ENCODE assay signal across 30 mouse cellular contexts in the genomic region with DNA sequence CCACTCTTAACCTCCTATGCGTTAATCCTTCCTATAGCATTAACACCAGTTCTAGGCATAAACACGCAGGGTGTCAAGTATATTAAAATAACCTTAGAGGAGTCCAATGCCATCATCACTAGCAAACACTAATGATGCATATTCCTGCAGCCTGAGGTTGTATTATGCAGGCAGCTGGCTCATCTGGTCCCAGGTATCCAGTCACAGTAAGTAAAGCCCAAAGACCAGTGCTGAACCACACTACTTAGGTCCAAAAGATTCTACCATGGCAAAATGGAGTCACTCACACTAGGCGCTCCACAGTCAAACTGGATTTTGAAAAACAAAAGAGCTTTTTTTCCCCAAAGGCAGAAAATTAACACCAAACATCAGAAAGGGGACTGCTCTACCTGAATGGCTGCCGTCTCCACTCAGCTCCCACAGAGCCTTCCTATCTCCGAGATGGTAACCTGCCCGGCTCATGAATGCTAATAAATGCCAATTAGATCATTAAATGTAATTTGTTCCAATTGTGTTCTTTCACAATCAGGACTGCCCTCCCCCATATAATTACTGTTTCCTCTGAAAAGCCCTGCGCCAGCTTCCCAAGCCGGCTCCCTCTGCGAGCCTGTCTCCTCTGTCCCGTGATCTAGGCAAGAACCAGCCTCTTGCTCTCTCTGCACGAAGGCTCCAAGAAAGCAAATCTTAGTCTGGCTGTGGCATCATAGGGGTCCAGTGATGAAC. TPM values are rescaled to one million over a fixed set of nuclear protein-coding genes. Genes with fewer than 3 reads are reported as not detected.
DNase-seq lines count a peak whose midpoint lies in the region; ATAC-seq lines count a peak whose summit lies in the region.
"Had no signal": no experiment of that assay in that cellular context is flagged by ENCODE, and none has a peak within 500 bp of the region (broad histone marks: within the 10 kb centered on the region; RNA-seq: fewer than 3 reads in every experiment).

No protein-coding gene starts in this region.

- H3K36me3 ChIP-seq in hindbrain, embryonic 14.5 days (replicated peaks; ENCODE audit: control insufficient read depth, insufficient read depth): no peaks in the 10 kb centered on the region
- H3K36me3 ChIP-seq in hindbrain, embryonic 12.5 days: no peaks in the 10 kb centered on the region
- no peaks in the 10 kb centered on the region for H3K36me3 ChIP-seq in neural tube, embryonic 13.5 days
- no peaks in the 10 kb centered on the region for H3K36me3 ChIP-seq in forebrain, embryonic 15.5 days
- no peaks in the 10 kb centered on the region for H3K36me3 ChIP-seq in intestine, embryonic 16.5 days (ENCODE audit: control insufficient read depth, insufficient read depth, low read length)
- H3K36me3 ChIP-seq: heart, embryonic 12.5 days; kidney, embryonic 15.5 days; limb, embryonic 10.5 days; limb, embryonic 15.5 days; liver, embryonic 13.5 days had no signal

- no peak overlapping the region for H3K9ac ChIP-seq in hindbrain, embryonic 14.5 days
- no peak overlapping the region for H3K9ac ChIP-seq in hindbrain, embryonic 12.5 days
- no peak overlapping the region for H3K9ac ChIP-seq in neural tube, embryonic 13.5 days
- H3K9ac ChIP-seq in forebrain, embryonic 15.5 days (replicated peaks): no peak overlapping the region
- no peak overlapping the region for H3K9ac ChIP-seq in intestine, embryonic 16.5 days (ENCODE audit: low read depth, low read length)
- H3K9ac ChIP-seq: heart, embryonic 12.5 days; kidney, embryonic 15.5 days; limb, embryonic 15.5 days; liver, embryonic 13.5 days had no signal

- no peaks in the 10 kb centered on the region for H3K9me3 ChIP-seq in hindbrain, embryonic 14.5 days (ENCODE audit: control insufficient read depth, low read length)
- no peaks in the 10 kb centered on the region for H3K9me3 ChIP-seq in hindbrain, embryonic 12.5 days (replicated peaks)
- no peaks in the 10 kb centered on the region for H3K9me3 ChIP-seq in neural tube, embryonic 13.5 days
- no peaks in the 10 kb centered on the region for H3K9me3 ChIP-seq in forebrain, embryonic 15.5 days
- H3K9me3 ChIP-seq in intestine, embryonic 16.5 days (ENCODE audit: control insufficient read depth, low read length): no peaks in the 10 kb centered on the region
- H3K9me3 ChIP-seq: heart, embryonic 12.5 days; kidney, embryonic 15.5 days; limb, embryonic 10.5 days; limb, embryonic 15.5 days; liver, embryonic 13.5 days had no signal

- no peak for DNase-seq in hindbrain, embryonic 14.5 days (ENCODE audit: low spot score)
- no peak for DNase-seq in neural tube, embryonic 10.5 days (ENCODE audit: extremely low spot score, low spot score)
- no peak for DNase-seq in left cerebral cortex, postnatal 10 days (ENCODE audit: extremely low spot score in 1 of 2, low spot score in 2 of 2)
- DNase-seq: adrenal gland, postnatal 14 days; cerebellum, adult 11-12 months; cerebellum, postnatal 10 days; gastrocnemius, postnatal 25 days; heart, adult 18-20 months; heart, postnatal 4 days; kidney, adult 11 months; kidney, postnatal 25 days; liver, embryonic 13.5 days; lung, adult 18-20 months; midbrain, embryonic 14.5 days; right cerebral cortex, postnatal 25 days; thymus, adult 18-20 months; thymus, postnatal 25 days had no signal

- H3K27ac ChIP-seq in hindbrain, embryonic 14.5 days: peak overlapping the region; percentile 1; the same call in 1 of the 2 replicates
- H3K27ac ChIP-seq in hindbrain, embryonic 12.5 days: no peak overlapping the region
- peak overlapping the region; percentile 56 for H3K27ac ChIP-seq in neural tube, embryonic 13.5 days (replicated peaks)
- H3K27ac ChIP-seq in forebrain, embryonic 15.5 days (replicated peaks): no peak overlapping the region
- no peak overlapping the region for H3K27ac ChIP-seq in intestine, embryonic 16.5 days (ENCODE audit: low read length)
- H3K27ac ChIP-seq: limb, embryonic 10.5 days; limb, embryonic 15.5 days; liver, embryonic 13.5 days; macrophage had no signal

- intact Hi-C loops in left cerebral cortex, postnatal 10 days (cut with DNase I): no loop called here

- peak; percentile 50; the same call in 1 of the 2 replicates for ATAC-seq in hindbrain, embryonic 14.5 days (ENCODE audit: low FRiP score)
- ATAC-seq in hindbrain, embryonic 12.5 days (ENCODE audit: low FRiP score): no peak
- peak; percentile 73; the same call in 1 of the 2 replicates for ATAC-seq in neural tube, embryonic 13.5 days (ENCODE audit: low read depth)
- ATAC-seq in forebrain, embryonic 15.5 days (replicated peaks): peak; percentile 76
- no peak for ATAC-seq in intestine, embryonic 16.5 days
- ATAC-seq: CD4-positive, CD25-positive, alpha-beta regulatory T cell, adult 4 months; lung, postnatal 0 days had no signal

- no peak overlapping the region for H3K4me2 ChIP-seq in hindbrain, embryonic 14.5 days (replicated peaks)
- H3K4me2 ChIP-seq in hindbrain, embryonic 12.5 days (replicated peaks): no peak overlapping the region
- H3K4me2 ChIP-seq in neural tube, embryonic 13.5 days: no peak overlapping the region
- H3K4me2 ChIP-seq in forebrain, embryonic 15.5 days (replicated peaks): no peak overlapping the region
- no peak overlapping the region for H3K4me2 ChIP-seq in intestine, embryonic 16.5 days (ENCODE audit: low read depth, low read length)
- H3K4me2 ChIP-seq: heart, embryonic 12.5 days; kidney, embryonic 15.5 days; limb, embryonic 15.5 days; liver, embryonic 13.5 days had no signal

- H3K27me3 ChIP-seq in hindbrain, embryonic 14.5 days (ENCODE audit: control insufficient read depth, insufficient read depth, low read length): no peaks in the 10 kb centered on the region
- H3K27me3 ChIP-seq in hindbrain, embryonic 12.5 days: no peaks in the 10 kb centered on the region
- no peaks in the 10 kb centered on the region for H3K27me3 ChIP-seq in neural tube, embryonic 13.5 days
- no peaks in the 10 kb centered on the region for H3K27me3 ChIP-seq in forebrain, embryonic 15.5 days
- no peaks in the 10 kb centered on the region for H3K27me3 ChIP-seq in intestine, embryonic 16.5 days (replicated peaks; ENCODE audit: control insufficient read depth, insufficient read depth, low read length)
- H3K27me3 ChIP-seq: heart, embryonic 12.5 days; kidney, embryonic 15.5 days; limb, embryonic 15.5 days; liver, embryonic 13.5 days had no signal

- H3K4me3 ChIP-seq in hindbrain, embryonic 14.5 days (replicated peaks; ENCODE audit: low read length): no peak overlapping the region
- no peak overlapping the region for H3K4me3 ChIP-seq in hindbrain, embryonic 12.5 days
- no peak overlapping the region for H3K4me3 ChIP-seq in neural tube, embryonic 13.5 days
- no peak overlapping the region for H3K4me3 ChIP-seq in forebrain, embryonic 15.5 days
- H3K4me3 ChIP-seq in intestine, embryonic 16.5 days (ENCODE audit: low read length): no peak overlapping the region
- H3K4me3 ChIP-seq: erythroblast, embryonic 14.5 days; heart, embryonic 12.5 days; kidney, embryonic 15.5 days; limb, embryonic 10.5 days; limb, embryonic 15.5 days; liver, embryonic 13.5 days; myocyte had no signal

- 59% methylated on average over 11 of the region's 11 CpGs for WGBS in hindbrain, embryonic 14.5 days
- 72% methylated on average over 11 of the region's 11 CpGs for WGBS in hindbrain, embryonic 12.5 days
- 35% methylated on average over 11 of the region's 11 CpGs for WGBS in neural tube, embryonic 13.5 days
- 23% methylated on average over 11 of the region's 11 CpGs for WGBS in forebrain, embryonic 15.5 days
- 85% methylated on average over 11 of the region's 11 CpGs for WGBS in intestine, embryonic 16.5 days

- H3K4me1 ChIP-seq in hindbrain, embryonic 14.5 days (replicated peaks; ENCODE audit: control insufficient read depth, insufficient read depth, low read length): peaks cover 14% of the 10 kb centered on the region
- 0 out of 2 replicates have a peak, but pooled peaks cover 5% of the 10 kb centered on the region for H3K4me1 ChIP-seq in hindbrain, embryonic 12.5 days
- peaks cover 38% of the 10 kb centered on the region for H3K4me1 ChIP-seq in neural tube, embryonic 13.5 days (replicated peaks)
- H3K4me1 ChIP-seq in forebrain, embryonic 15.5 days: peaks cover 5% of the 10 kb centered on the region; the same call in 1 of the 2 replicates
- H3K4me1 ChIP-seq in intestine, embryonic 16.5 days (ENCODE audit: control insufficient read depth, insufficient read depth, low read length): no peaks in the 10 kb centered on the region
- H3K4me1 ChIP-seq: heart, embryonic 12.5 days; liver, embryonic 13.5 days had no signal

RNA-seq across cellular contexts. Expression of gene Parp8, which starts 54.5 kb away (rescaled TPM):
- 42.3 and 44.0 TPM in 2 replicates for polyA plus RNA-seq in hindbrain, embryonic 14.5 days (2014; fragmentation: Nextera tagmentation; extraction: Ambion mirVana)
- 20.4 and 22.5 TPM in 2 replicates for polyA plus RNA-seq in hindbrain, embryonic 12.5 days (2016; fragmentation: Nextera tagmentation; extraction: Ambion mirVana)
- 24.3 and 27.6 TPM in 2 replicates for polyA plus RNA-seq in neural tube, embryonic 13.5 days (2015; fragmentation: Nextera tagmentation; extraction: Ambion mirVana)
- polyA plus RNA-seq in forebrain, embryonic 15.5 days (2015; fragmentation: Nextera tagmentation; extraction: Ambion mirVana): 18.0 and 19.4 TPM in 2 replicates
- total RNA-seq in left cerebral cortex, postnatal 10 days (2021): 10 to 100 TPM; 38.1 to 41.9 TPM
- 6.3 and 6.5 TPM in 2 replicates for polyA plus RNA-seq in intestine, embryonic 16.5 days (2015; fragmentation: Nextera tagmentation; extraction: Ambion mirVana)

Comparison
In these comparisons a context has a peak if more than half of its experiments do, and no peak if none do; other contexts are left out.
1. ATAC-seq: peak in hindbrain, embryonic 14.5 days (single experiment), neural tube, embryonic 13.5 days (single experiment) and forebrain, embryonic 15.5 days (single experiment); none in hindbrain, embryonic 12.5 days (single experiment) and intestine, embryonic 16.5 days (single experiment).
2. H3K27ac ChIP-seq: peak in hindbrain, embryonic 14.5 days (single experiment) and neural tube, embryonic 13.5 days (single experiment); none in hindbrain, embryonic 12.5 days (single experiment), forebrain, embryonic 15.5 days (single experiment) and intestine, embryonic 16.5 days (single experiment).